Comparison of ENCODE assay signal across 8 mouse cellular contexts in genomic region chr4:86575283-86575983, GRCm38 (mm10). TPM values are rescaled to one million over a fixed set of nuclear protein-coding genes. Genes with fewer than 3 reads are reported as not detected.
DNase-seq lines count a peak whose midpoint lies in the region; ATAC-seq and TF ChIP-seq lines count a peak whose summit lies in the region.

Gene Rraga (plus strand): TSS chr4:86575668.

- peak within 1 kb of the TSS; percentile 97 for H3K4me3 ChIP-seq in E14TG2a.4 (replicated peaks; ENCODE audit: low read length)
- peak within 1 kb of the TSS; percentile 80 for H3K4me3 ChIP-seq in forebrain, embryonic 12.5 days (replicated peaks)
- peak within 1 kb of the TSS; percentile 77 for H3K4me3 ChIP-seq in heart, postnatal 0 days (ENCODE audit: low read depth, low read length)
- H3K4me3 ChIP-seq in liver, embryonic 16.5 days (ENCODE audit: low read depth, low read length) = peak within 1 kb of the TSS; percentile 79
- peak within 1 kb of the TSS; percentile 77 for H3K4me3 ChIP-seq in neural tube, embryonic 13.5 days
- peak within 1 kb of the TSS; percentile 94 for H3K4me3 ChIP-seq in testis, adult 2 months (ENCODE audit: control insufficient read depth, low read depth, low read length)

- H3K27me3 ChIP-seq in E14TG2a.4 (ENCODE audit: insufficient read depth, low read length) = no peaks in the 10 kb centered on the region
- H3K27me3 ChIP-seq in forebrain, embryonic 12.5 days = no peaks in the 10 kb centered on the region
- no peaks in the 10 kb centered on the region for H3K27me3 ChIP-seq in heart, postnatal 0 days (ENCODE audit: control insufficient read depth, insufficient read depth, low read length)
- no peaks in the 10 kb centered on the region for H3K27me3 ChIP-seq in liver, embryonic 16.5 days (ENCODE audit: control insufficient read depth, insufficient read depth, low read depth, low read length)
- H3K27me3 ChIP-seq in neural tube, embryonic 13.5 days = no peaks in the 10 kb centered on the region
- H3K27me3 ChIP-seq in testis, adult 2 months (ENCODE audit: control insufficient read depth, insufficient read depth, low read length) = no peaks in the 10 kb centered on the region

- H3K9ac ChIP-seq in forebrain, embryonic 12.5 days = peak within 1 kb of the TSS; percentile 92
- H3K9ac ChIP-seq in heart, postnatal 0 days (replicated peaks; ENCODE audit: low read depth, low read length) = peak within 1 kb of the TSS; percentile 85
- H3K9ac ChIP-seq in liver, embryonic 16.5 days (ENCODE audit: low read depth, low read length) = peak within 1 kb of the TSS; percentile 86
- peak within 1 kb of the TSS; percentile 92 for H3K9ac ChIP-seq in neural tube, embryonic 13.5 days

- TF ChIP-seq EP300 in heart, postnatal 0 days (IDR thresholded peaks at IDR 0.05; ENCODE audit: low read depth) = peak; percentile 100

- peak within 1 kb of the TSS; percentile 98 for H3K27ac ChIP-seq in forebrain, embryonic 12.5 days
- peak within 1 kb of the TSS; percentile 93 for H3K27ac ChIP-seq in heart, postnatal 0 days (ENCODE audit: low read depth)
- H3K27ac ChIP-seq in liver, embryonic 16.5 days (ENCODE audit: low read length) = peak within 1 kb of the TSS; percentile 96
- peak within 1 kb of the TSS; percentile 98 for H3K27ac ChIP-seq in neural tube, embryonic 13.5 days (replicated peaks)
- peak within 1 kb of the TSS; percentile 79 for H3K27ac ChIP-seq in testis, adult 2 months (ENCODE audit: control insufficient read depth, insufficient read depth, low read depth, low read length)

- TF ChIP-seq POLR2A in testis, adult 2 months (IDR thresholded peaks at IDR 0.05; ENCODE audit: control insufficient read depth, low read depth, low read length) = peak; percentile 97

- peak; percentile 97 for ATAC-seq in forebrain, embryonic 12.5 days (ENCODE audit: low FRiP score)
- ATAC-seq in heart, postnatal 0 days (ENCODE audit: insufficient read depth, low read depth) = peak; percentile 98
- ATAC-seq in liver, embryonic 16.5 days (ENCODE audit: low read depth) = peak; percentile 98
- peak; percentile 97 for ATAC-seq in neural tube, embryonic 13.5 days (ENCODE audit: low read depth)

- TF ChIP-seq CTCF in E14TG2a.4 (conservative IDR thresholded peaks at IDR 0.05; ENCODE audit: low read length) = peak; percentile 71
- TF ChIP-seq CTCF in heart, postnatal 0 days (IDR thresholded peaks at IDR 0.05; ENCODE audit: low read depth) = peak; percentile 76
- TF ChIP-seq CTCF in testis, adult 2 months (IDR thresholded peaks at IDR 0.05; ENCODE audit: control insufficient read depth, insufficient read depth, insufficient replicate concordance, low read depth, low read length) = peak; percentile 60

- peaks cover 40% of the 10 kb centered on the region for H3K36me3 ChIP-seq in E14TG2a.4 (ENCODE audit: insufficient read depth, low read length)
- H3K36me3 ChIP-seq in forebrain, embryonic 12.5 days (replicated peaks) = peaks cover 3% of the 10 kb centered on the region; the same call in 1 of the 2 replicates
- 0 out of 2 replicates have a peak, but pooled peaks cover 7% of the 10 kb centered on the region for H3K36me3 ChIP-seq in heart, postnatal 0 days (replicated peaks; ENCODE audit: control insufficient read depth, insufficient read depth, low read length)
- H3K36me3 ChIP-seq in liver, embryonic 16.5 days (ENCODE audit: control insufficient read depth, insufficient read depth) = peaks cover 5% of the 10 kb centered on the region
- H3K36me3 ChIP-seq in neural tube, embryonic 13.5 days = peaks cover 6% of the 10 kb centered on the region; the same call in 1 of the 2 replicates
- H3K36me3 ChIP-seq in testis, adult 2 months (ENCODE audit: control insufficient read depth, insufficient read depth, low read length) = no peaks in the 10 kb centered on the region; the same call in 1 of the 2 replicates

- H3K4me1 ChIP-seq in E14TG2a.4 (replicated peaks; ENCODE audit: low read depth, low read length) = peaks cover 33% of the 10 kb centered on the region
- peaks cover 24% of the 10 kb centered on the region for H3K4me1 ChIP-seq in forebrain, embryonic 12.5 days
- H3K4me1 ChIP-seq in heart, postnatal 0 days (ENCODE audit: control insufficient read depth, insufficient read depth) = peaks cover 19% of the 10 kb centered on the region
- peaks cover 22% of the 10 kb centered on the region for H3K4me1 ChIP-seq in liver, embryonic 16.5 days (ENCODE audit: control insufficient read depth, low read depth, low read length)
- H3K4me1 ChIP-seq in neural tube, embryonic 13.5 days (replicated peaks) = peaks cover 31% of the 10 kb centered on the region
- H3K4me1 ChIP-seq in testis, adult 2 months (ENCODE audit: control insufficient read depth, insufficient read depth, low read length) = peaks cover 5% of the 10 kb centered on the region; the same call in 1 of the 2 replicates

- no peaks in the 10 kb centered on the region for H3K9me3 ChIP-seq in E14TG2a.4 (ENCODE audit: low read length)
- H3K9me3 ChIP-seq in forebrain, embryonic 12.5 days = no peaks in the 10 kb centered on the region
- no peaks in the 10 kb centered on the region for H3K9me3 ChIP-seq in heart, postnatal 0 days (replicated peaks; ENCODE audit: control insufficient read depth, low read length)
- no peaks in the 10 kb centered on the region for H3K9me3 ChIP-seq in liver, embryonic 16.5 days (replicated peaks; ENCODE audit: control insufficient read depth, low read length)
- no peaks in the 10 kb centered on the region for H3K9me3 ChIP-seq in neural tube, embryonic 13.5 days

- DNase-seq in c-Kit-positive CD71-positive TER-119-positive erythroid progenitor cells, embryonic 14.5 days (ENCODE audit: low spot score) = peak; percentile 92
- peak; percentile 90 for DNase-seq in heart, postnatal 0 days (ENCODE audit: low spot score)
- DNase-seq in kidney, postnatal 4 days = peak; percentile 98 to 99

- H3K4me2 ChIP-seq in forebrain, embryonic 12.5 days = peak within 1 kb of the TSS; percentile 79
- H3K4me2 ChIP-seq in heart, postnatal 0 days (ENCODE audit: low read depth, low read length) = peak within 1 kb of the TSS; percentile 75
- peak within 1 kb of the TSS; percentile 82 for H3K4me2 ChIP-seq in liver, embryonic 16.5 days (ENCODE audit: low read depth, low read length)
- peak within 1 kb of the TSS; percentile 93 for H3K4me2 ChIP-seq in neural tube, embryonic 13.5 days

- under 1% methylated on average over 53 of the region's 53 CpGs for WGBS in forebrain, embryonic 12.5 days
- under 1% methylated on average over 53 of the region's 53 CpGs for WGBS in heart, postnatal 0 days
- WGBS in liver, embryonic 16.5 days (ENCODE audit: insufficient replicate concordance) = under 1% methylated on average over 53 of the region's 53 CpGs
- WGBS in neural tube, embryonic 13.5 days = under 1% methylated on average over 53 of the region's 53 CpGs

RNA-seq across cellular contexts. Expression of gene Rraga, which starts in this region (rescaled TPM):
- 81.3 and 85.2 TPM in 2 replicates for polyA plus RNA-seq in forebrain, embryonic 12.5 days (2016; fragmentation: Nextera tagmentation; extraction: Ambion mirVana)
- total RNA-seq in heart, postnatal 0 days (2014; rRNA removed; ENCODE audit: low replicate concordance) = 8.5 and 14.7 TPM in 2 replicates
- polyA plus RNA-seq in heart, postnatal 0 days (2015; fragmentation: Nextera tagmentation; extraction: Ambion mirVana) = 49.2 and 50.7 TPM in 2 replicates
- polyA plus RNA-seq in liver, embryonic 16.5 days (2015; fragmentation: Nextera tagmentation; extraction: Ambion mirVana) = 33.8 and 37.8 TPM in 2 replicates
- 108 and 113 TPM in 2 replicates for polyA plus RNA-seq in neural tube, embryonic 13.5 days (2015; fragmentation: Nextera tagmentation; extraction: Ambion mirVana)
- 18.9 and 20.9 TPM in 2 replicates for polyA plus RNA-seq in testis, adult 2 months (2012; rRNA removed)

Comparison
In these comparisons a context has a peak if more than half of its experiments do, and no peak if none do; other contexts are left out.
1. Peak in every context shown above with its lines: DNase-seq, ATAC-seq, H3K4me3 ChIP-seq and H3K27ac ChIP-seq.